Mouse (Mus musculus): Measurements from ENCODE around the gene 9430097D07Rik.

9430097D07Rik gene

DNA sequence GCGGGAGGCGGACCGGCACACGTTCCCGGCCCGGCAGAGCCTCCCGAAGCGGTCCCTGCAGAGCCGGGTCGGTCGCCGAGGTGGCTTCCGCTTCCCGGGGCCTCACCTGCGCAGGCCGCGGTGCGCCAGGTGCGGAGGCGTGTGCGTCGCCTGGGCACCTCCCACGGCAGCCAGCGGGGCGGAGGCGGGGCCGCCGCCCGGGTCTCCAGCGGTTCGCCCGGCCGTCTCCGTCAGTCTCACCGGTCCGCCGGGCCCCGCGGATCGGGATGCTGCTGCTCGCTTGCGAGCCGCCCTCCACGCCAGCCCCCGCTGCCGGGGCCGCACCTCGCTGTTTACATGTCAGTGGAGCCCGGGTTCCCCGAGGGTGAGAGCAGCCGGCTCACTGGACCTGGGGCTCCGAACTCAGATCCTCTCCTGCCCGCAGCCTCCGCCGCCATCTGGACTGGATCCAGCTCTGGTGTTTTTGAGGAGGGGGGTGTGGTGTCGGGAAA is 39.9 kb downstream of the 9430097D07Rik start:
- peak; percentile 91 for DNase-seq (ENCODE audit: low read depth, low spot score)

- DNase-seq (ENCODE audit: low read depth, low spot score), result peak; percentile 99
Measured at GRCm38 (mm10) chr2:32534733-32535471, 40.6 kb downstream of the 9430097D07Rik start, which contains the start of gene Fam102a. TSS of gene Fam102a (plus strand) at chr2:32535332.

GRCm38 (mm10) chr2:32534061-32534732 is 41.3 kb downstream of the 9430097D07Rik start:
- peak; percentile 69 for DNase-seq (ENCODE audit: low read depth, low spot score)

- no peak for DNase-seq (ENCODE audit: low read depth, low spot score)
Measured at GRCm38 (mm10) chr2:32533163-32533562, 42.3 kb downstream of the 9430097D07Rik start.

DNA sequence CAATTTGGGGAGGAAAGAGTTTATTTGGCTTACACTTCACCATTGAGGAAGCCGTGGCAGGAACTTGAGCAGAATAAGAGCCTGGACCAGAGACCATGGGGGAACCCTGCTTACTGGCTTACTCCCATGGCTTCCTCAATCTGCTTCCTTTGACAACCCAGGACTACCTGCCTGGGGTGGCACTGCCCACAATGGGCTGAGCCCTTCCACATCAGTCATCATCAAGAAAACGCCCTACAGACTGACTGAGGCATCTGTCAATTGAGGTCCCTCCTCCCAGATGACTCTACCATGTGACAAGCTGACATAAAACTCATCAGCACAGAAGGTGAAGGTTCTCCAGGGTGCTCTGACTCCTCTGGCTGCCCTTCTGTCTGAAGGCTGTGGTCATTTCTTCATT is 45.0 kb downstream of the 9430097D07Rik start:
- DNase-seq (ENCODE audit: low read depth, low spot score), result no peak

GRCm38 (mm10) chr2:32528326-32528725 is 47.2 kb downstream of the 9430097D07Rik start:
- DNase-seq (ENCODE audit: low read depth, low spot score), result no peak

DNA sequence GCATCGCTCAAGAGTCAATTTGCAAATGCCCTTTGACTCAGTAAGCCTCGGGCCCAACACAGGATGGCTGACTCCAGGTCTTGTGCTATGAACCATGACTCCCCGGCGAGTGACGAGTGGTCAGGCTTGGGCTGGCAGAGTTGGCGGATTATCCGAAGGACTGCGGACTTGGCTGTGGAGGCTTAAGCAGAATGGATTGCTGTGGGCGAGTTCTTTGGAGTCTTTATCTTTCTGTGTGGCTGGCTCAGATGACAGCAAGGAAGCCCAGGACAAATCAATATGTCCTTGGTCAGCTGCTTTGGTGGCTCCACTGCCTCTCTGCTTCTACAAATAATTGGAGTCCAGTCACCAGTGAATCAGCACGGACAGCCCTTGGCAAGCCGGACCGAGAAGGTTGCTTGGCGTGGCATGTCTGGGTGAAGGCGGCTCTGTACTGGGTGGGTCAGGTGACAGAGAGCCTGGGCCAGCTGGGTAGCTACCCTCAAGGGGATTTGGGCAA is 48.0 kb downstream of the 9430097D07Rik start:
- DNase-seq (ENCODE audit: low read depth, low spot score), result no peak

DNA sequence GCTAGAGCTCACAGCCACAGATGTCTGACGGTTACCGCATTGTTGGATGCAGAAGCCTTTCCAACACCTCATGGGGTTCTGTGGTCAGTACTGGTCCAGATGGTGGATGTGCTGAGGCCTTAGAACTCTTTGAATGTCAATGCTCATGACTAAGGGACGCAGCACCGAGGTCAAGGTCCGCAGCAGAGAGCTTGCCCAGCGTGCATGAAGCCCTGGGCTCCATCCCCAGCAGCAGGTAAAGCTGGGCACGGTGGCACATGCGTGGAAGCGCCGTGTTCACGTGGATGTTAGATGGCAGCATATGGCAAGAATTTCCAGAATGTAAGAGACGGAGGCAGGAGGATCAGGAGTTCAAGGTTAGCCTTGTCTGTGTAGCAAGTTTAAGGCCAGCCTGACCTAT is 49.7 kb downstream of the 9430097D07Rik start:
- DNase-seq (ENCODE audit: low read depth, low spot score), result no peak

GRCm38 (mm10) chr2:32524536-32525031 is 50.9 kb downstream of the 9430097D07Rik start:
- DNase-seq (ENCODE audit: low read depth, low spot score), result no peak
